ENCODE assay signal across 9 mouse cellular contexts in genomic region chr1:50961954-50962648, GRCm38 (mm10).
DNase-seq lines count a peak whose midpoint lies in the region; ATAC-seq and TF ChIP-seq lines count a peak whose summit lies in the region.
"Had no signal": no experiment of that assay in that cellular context is flagged by ENCODE, and none has a peak within 500 bp of the region (broad histone marks: within the 10 kb centered on the region; RNA-seq: fewer than 3 reads in every experiment).

No protein-coding gene starts in this region.

- H3K4me1 ChIP-seq in midbrain, embryonic 10.5 days: no peaks in the 10 kb centered on the region
- H3K4me1 ChIP-seq in midbrain, embryonic 15.5 days: peaks cover 2% of the 10 kb centered on the region; the same call in 1 of the 2 replicates
- no peaks in the 10 kb centered on the region for H3K4me1 ChIP-seq in forebrain, embryonic 10.5 days
- H3K4me1 ChIP-seq in stomach, postnatal 0 days (replicated peaks; ENCODE audit: control insufficient read depth, insufficient read depth): no peaks in the 10 kb centered on the region

- TF ChIP-seq EP300 in stomach, postnatal 0 days (optimal IDR thresholded peaks at IDR 0.05): no peak

- H3K27ac ChIP-seq in midbrain, embryonic 10.5 days (replicated peaks): no peak overlapping the region
- H3K27ac ChIP-seq in midbrain, embryonic 15.5 days: no peak overlapping the region
- H3K27ac ChIP-seq in forebrain, embryonic 10.5 days: no peak overlapping the region
- H3K27ac ChIP-seq in stomach, postnatal 0 days (replicated peaks): no peak overlapping the region
- H3K27ac ChIP-seq: neural tube, embryonic 12.5 days had no signal

- DNase-seq in midbrain, embryonic 10.5 days (ENCODE audit: low spot score): peak; percentile 16
- DNase-seq in c-Kit-positive CD71-positive TER-119-negative erythroid progenitor cells, embryonic 14.5 days (ENCODE audit: low read depth): peak; percentile 2
- DNase-seq in forebrain, embryonic 10.5 days (ENCODE audit: extremely low spot score, low spot score): peak; percentile 30
- peak; percentile 72 for DNase-seq in heart, postnatal 4 days
- peak; percentile 79 for DNase-seq in layer of hippocampus, adult 11-12 months (ENCODE audit: low spot score)
- DNase-seq in lung, postnatal 14 days: peak; percentile 78
- peak; percentile 47 for DNase-seq in stomach, postnatal 0 days (ENCODE audit: low spot score)

- 61% methylated on average over 5 of the region's 5 CpGs for WGBS in midbrain, embryonic 10.5 days
- 35% methylated on average over 5 of the region's 5 CpGs for WGBS in midbrain, embryonic 15.5 days
- WGBS in forebrain, embryonic 10.5 days: 54% methylated on average over 5 of the region's 5 CpGs
- WGBS in stomach, postnatal 0 days: 28% methylated on average over 5 of the region's 5 CpGs

- H3K9me3 ChIP-seq in midbrain, embryonic 10.5 days (replicated peaks): no peaks in the 10 kb centered on the region
- no peaks in the 10 kb centered on the region for H3K9me3 ChIP-seq in midbrain, embryonic 15.5 days
- no peaks in the 10 kb centered on the region for H3K9me3 ChIP-seq in forebrain, embryonic 10.5 days
- no peaks in the 10 kb centered on the region for H3K9me3 ChIP-seq in stomach, postnatal 0 days (ENCODE audit: control insufficient read depth, low read length)
- H3K9me3 ChIP-seq: neural tube, embryonic 12.5 days had no signal

- H3K9ac ChIP-seq in midbrain, embryonic 15.5 days: no peak overlapping the region
- H3K9ac ChIP-seq in stomach, postnatal 0 days (ENCODE audit: low read length): no peak overlapping the region
- H3K9ac ChIP-seq: neural tube, embryonic 12.5 days had no signal

- H3K4me2 ChIP-seq in midbrain, embryonic 15.5 days: no peak overlapping the region
- peak overlapping the region; percentile 26; the same call in 1 of the 2 replicates for H3K4me2 ChIP-seq in stomach, postnatal 0 days (replicated peaks; ENCODE audit: low read depth)
- H3K4me2 ChIP-seq: neural tube, embryonic 12.5 days had no signal

- no peak; the same call in 1 of the 2 replicates for ATAC-seq in midbrain, embryonic 15.5 days (replicated peaks)
- no peak for ATAC-seq in stomach, postnatal 0 days (ENCODE audit: low FRiP score, low TSS enrichment)

- TF ChIP-seq CTCF in stomach, postnatal 0 days (IDR thresholded peaks at IDR 0.05; ENCODE audit: low read depth): peak; percentile 95

- no peaks in the 10 kb centered on the region for H3K27me3 ChIP-seq in midbrain, embryonic 10.5 days (ENCODE audit: low read depth, poor library complexity, severe bottlenecking)
- no peaks in the 10 kb centered on the region for H3K27me3 ChIP-seq in midbrain, embryonic 15.5 days (replicated peaks)
- H3K27me3 ChIP-seq in forebrain, embryonic 10.5 days (ENCODE audit: poor library complexity, severe bottlenecking): no peaks in the 10 kb centered on the region
- H3K27me3 ChIP-seq in stomach, postnatal 0 days (ENCODE audit: control insufficient read depth, insufficient read depth, low read length): no peaks in the 10 kb centered on the region
- H3K27me3 ChIP-seq: neural tube, embryonic 12.5 days had no signal

- no peak overlapping the region for H3K4me3 ChIP-seq in midbrain, embryonic 10.5 days
- H3K4me3 ChIP-seq in midbrain, embryonic 15.5 days: no peak overlapping the region
- H3K4me3 ChIP-seq in forebrain, embryonic 10.5 days: no peak overlapping the region
- no peak overlapping the region for H3K4me3 ChIP-seq in stomach, postnatal 0 days (ENCODE audit: low read depth, low read length)
- H3K4me3 ChIP-seq: neural tube, embryonic 12.5 days had no signal

- no peaks in the 10 kb centered on the region for H3K36me3 ChIP-seq in midbrain, embryonic 10.5 days
- H3K36me3 ChIP-seq in midbrain, embryonic 15.5 days (replicated peaks): no peaks in the 10 kb centered on the region
- H3K36me3 ChIP-seq in forebrain, embryonic 10.5 days (replicated peaks): no peaks in the 10 kb centered on the region
- H3K36me3 ChIP-seq in stomach, postnatal 0 days (ENCODE audit: control insufficient read depth, insufficient read depth, low read length): no peaks in the 10 kb centered on the region
- H3K36me3 ChIP-seq: neural tube, embryonic 12.5 days had no signal

Comparison
In these comparisons a context has a peak if more than half of its experiments do, and no peak if none do; other contexts are left out.
1. DNase-seq: peak in every context shown above with its lines; median percentile 79 in layer of hippocampus, adult 11-12 months; 78 in lung, postnatal 14 days; 72 in heart, postnatal 4 days; 47 in stomach, postnatal 0 days; 30 in forebrain, embryonic 10.5 days; 16 in midbrain, embryonic 10.5 days; 2 in c-Kit-positive CD71-positive TER-119-negative erythroid progenitor cells, embryonic 14.5 days.